ENCODE assay signal across 11 mouse cellular contexts in genomic region chr16:57486266-57486665, GRCm38 (mm10).
"Had no signal": no experiment of that assay in that cellular context is flagged by ENCODE, and none has a peak within 500 bp of the region (broad histone marks: within the 10 kb centered on the region; RNA-seq: fewer than 3 reads in every experiment).

No protein-coding gene starts in this region.

- H3K9ac ChIP-seq: kidney, embryonic 15.5 days; limb, embryonic 12.5 days; liver, embryonic 14.5 days; midbrain, embryonic 13.5 days; neural tube, embryonic 15.5 days had no signal

- H3K4me3 ChIP-seq: kidney, embryonic 15.5 days; limb, embryonic 12.5 days; midbrain, embryonic 13.5 days; neural tube, embryonic 15.5 days had no signal

- H3K4me2 ChIP-seq: kidney, embryonic 15.5 days; limb, embryonic 12.5 days; midbrain, embryonic 13.5 days; neural tube, embryonic 15.5 days had no signal

- DNase-seq: kidney, postnatal 14 days; lung, adult 18-20 months; lung, postnatal 36 days; right cerebral cortex, adult 18-20 months; thymus, adult 2 months; thymus, postnatal 25 days had no signal

- ATAC-seq: midbrain, embryonic 13.5 days had no signal

- H3K27me3 ChIP-seq: kidney, embryonic 15.5 days; limb, embryonic 12.5 days; midbrain, embryonic 13.5 days; neural tube, embryonic 15.5 days had no signal

- H3K27ac ChIP-seq: kidney, embryonic 15.5 days; limb, embryonic 12.5 days; liver, embryonic 14.5 days; midbrain, embryonic 13.5 days; neural tube, embryonic 15.5 days had no signal

- H3K9me3 ChIP-seq: kidney, embryonic 15.5 days; limb, embryonic 12.5 days; midbrain, embryonic 13.5 days; neural tube, embryonic 15.5 days had no signal

- H3K36me3 ChIP-seq: kidney, embryonic 15.5 days; limb, embryonic 12.5 days; midbrain, embryonic 13.5 days; neural tube, embryonic 15.5 days had no signal

- H3K4me1 ChIP-seq: midbrain, embryonic 13.5 days had no signal
